23 mouse cellular contexts compared by ENCODE assay signal in the genomic region with DNA sequence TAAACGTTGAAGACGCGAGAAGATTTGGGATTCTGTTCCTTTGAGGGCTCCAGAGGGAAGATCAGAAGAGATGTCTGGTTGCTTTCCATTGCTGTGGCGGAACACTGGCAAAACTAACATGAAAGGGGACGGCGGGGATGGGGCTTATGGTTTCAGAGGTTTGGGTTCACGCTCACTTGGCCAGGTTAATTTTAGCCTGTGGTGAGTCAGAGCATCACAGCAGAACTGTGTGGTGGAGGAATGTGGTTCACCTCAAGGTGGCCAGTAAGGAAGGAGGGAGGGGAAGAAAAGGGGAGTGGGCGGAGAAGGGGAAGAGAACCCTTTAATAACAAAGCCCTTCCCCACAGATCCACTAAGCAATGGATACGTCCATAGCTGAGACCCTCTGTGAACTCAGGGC.
A peak's percentile ranks its signal among the peaks of the same experiment; 100 is the strongest.
DNase-seq lines count a peak whose midpoint lies in the region; ATAC-seq and TF ChIP-seq lines count a peak whose summit lies in the region.
"Had no signal": no experiment of that assay in that cellular context is flagged by ENCODE, and none has a peak within 500 bp of the region (broad histone marks: within the 10 kb centered on the region; RNA-seq: fewer than 3 reads in every experiment).

No protein-coding gene starts in this region.

- H3K4me3 ChIP-seq in CH12.LX (replicated peaks in 1 of 3; ENCODE audit: low read depth in 2 of 3, low read length in 2 of 3, poor library complexity in 1 of 3) = no peak overlapping the region
- H3K4me3 ChIP-seq: embryonic facial prominence, embryonic 10.5 days; embryonic facial prominence, embryonic 12.5 days; erythroblast, embryonic 14.5 days; forebrain, embryonic 10.5 days; forebrain, embryonic 12.5 days had no signal

- 0 out of 2 replicates have a peak, but pooled peaks have one; percentile 27 for ATAC-seq in granulocyte monocyte progenitor cell, adult 5-6 weeks (replicated peaks; ENCODE audit: poor library complexity, severe bottlenecking)
- no peak for ATAC-seq in erythroblast, adult 5-6 weeks (replicated peaks; ENCODE audit: low FRiP score, poor library complexity, severe bottlenecking)
- ATAC-seq: CD4-positive, CD25-positive, alpha-beta regulatory T cell, adult 4 months; forebrain, embryonic 14.5 days; forebrain, embryonic 16.5 days had no signal

- H3K27ac ChIP-seq in CH12.LX (ENCODE audit: insufficient read depth, low read depth) = no peak overlapping the region
- H3K27ac ChIP-seq: embryonic facial prominence, embryonic 10.5 days; embryonic facial prominence, embryonic 12.5 days; forebrain, embryonic 10.5 days; forebrain, embryonic 12.5 days had no signal

- H3K4me1 ChIP-seq in CH12.LX (ENCODE audit: control insufficient read depth in 1 of 2, insufficient read depth in 2 of 2) = peaks cover 5 to 12% of the 10 kb centered on the region in 2 experiments

- no peak for TF ChIP-seq RAD21 in CH12.LX (IDR thresholded peaks at IDR 0.05; ENCODE audit: low read depth, low read length)

- dilution Hi-C loops in CH12.LX (cut with MboI; ENCODE audit: extremely low pct_ligation_motif_present, extremely low pct_unique_long_range_greater_than_20kb, low sequenced_read_pairs) = no loop called here

- TF ChIP-seq CTCF in CH12.LX (conservative IDR thresholded peaks at IDR 0.05 in 1 of 2, IDR thresholded peaks at IDR 0.05 in 1 of 2; ENCODE audit: low read depth in 2 of 2, low read length in 2 of 2) = no peak

- in situ Hi-C loops in CH12.LX (cut with MboI; ENCODE audit: low pct_ligation_motif_present, low pct_unique_long_range_greater_than_20kb, low sequenced_read_pairs) = no loop called here

- no peaks in the 10 kb centered on the region for H3K36me3 ChIP-seq in CH12.LX (replicated peaks in 1 of 2; ENCODE audit: control insufficient read depth in 1 of 2, insufficient read depth in 1 of 2, low read length in 1 of 2)
- no peaks in the 10 kb centered on the region for H3K36me3 ChIP-seq in splenic B cell, adult 2 months (ENCODE audit: control insufficient read depth, insufficient read depth, low read length, poor library complexity, severe bottlenecking)
- H3K36me3 ChIP-seq: embryonic facial prominence, embryonic 10.5 days; embryonic facial prominence, embryonic 12.5 days; forebrain, embryonic 10.5 days; forebrain, embryonic 12.5 days had no signal

- H3K9me3 ChIP-seq in CH12.LX (replicated peaks; ENCODE audit: low read length) = peaks cover 14% of the 10 kb centered on the region
- H3K9me3 ChIP-seq: embryonic facial prominence, embryonic 12.5 days had no signal

- peak; percentile 60 for DNase-seq in 416B (ENCODE audit: low read depth)
- peak; percentile 40 for DNase-seq in CH12.LX (ENCODE audit: extremely low read depth)
- peak; percentile 41 for DNase-seq in splenic B cell, adult 2 months (ENCODE audit: low read depth, low spot score)
- DNase-seq in neural tube, embryonic 10.5 days (ENCODE audit: extremely low spot score, low spot score) = no peak
- DNase-seq in kidney, adult 18-20 months = no peak
- DNase-seq: adrenal gland, adult 2 months; adrenal gland, postnatal 14 days; adrenal gland, postnatal 36 days; cerebellum, adult 11-12 months; cerebellum, adult 8-10 months; cerebellum, adult 9-11 months; cerebellum, postnatal 14 days; cerebellum, postnatal 36 days had no signal

- H3K79me2 ChIP-seq in CH12.LX (replicated peaks; ENCODE audit: control insufficient read depth, extremely low read depth, insufficient read depth, poor library complexity, severe bottlenecking) = no peaks in the 10 kb centered on the region

- H3K9ac ChIP-seq in CH12.LX (ENCODE audit: insufficient read depth, low read depth) = no peak overlapping the region
- H3K9ac ChIP-seq: embryonic facial prominence, embryonic 12.5 days; forebrain, embryonic 12.5 days had no signal

- TF ChIP-seq POLR2A in CH12.LX (IDR thresholded peaks at IDR 0.05; ENCODE audit: low read depth, low read length) = no peak

- no peak overlapping the region for H3K4me2 ChIP-seq in CH12.LX (ENCODE audit: insufficient read depth, low read depth, poor library complexity, severe bottlenecking)
- H3K4me2 ChIP-seq: embryonic facial prominence, embryonic 12.5 days; forebrain, embryonic 12.5 days had no signal

- H3K27me3 ChIP-seq in CH12.LX (replicated peaks) = peaks cover 31% of the 10 kb centered on the region
- H3K27me3 ChIP-seq in splenic B cell, adult 2 months (ENCODE audit: control insufficient read depth, insufficient read depth, low read length, poor library complexity, severe bottlenecking) = no peaks in the 10 kb centered on the region

- TF ChIP-seq EP300 in CH12.LX (IDR thresholded peaks at IDR 0.05; ENCODE audit: low read length) = no peak

TF ChIP-seq in CH12.LX, 34 proteins besides CTCF, POLR2A, EP300 and RAD21:
- TF ChIP-seq MEF2A (IDR thresholded peaks at IDR 0.05; ENCODE audit: borderline replicate concordance, low read depth, low read length) (peak; percentile 73), MAFK (IDR thresholded peaks at IDR 0.05; ENCODE audit: insufficient replicate concordance, low read length) (peak; percentile 82), TCF12 (IDR thresholded peaks at IDR 0.05; ENCODE audit: low read depth, low read length) (no peak), BHLHE40 (IDR thresholded peaks at IDR 0.05; ENCODE audit: low read depth, low read length) (peak; percentile 50; the same call in 1 of the 2 replicates)
TF ChIP-seq in CH12.LX: peak in this region for 3.

Comparison
In these comparisons a context has a peak if more than half of its experiments do, and no peak if none do; other contexts are left out.
1. DNase-seq: peak in 416B (single experiment), CH12.LX (single experiment) and splenic B cell, adult 2 months (single experiment); none in neural tube, embryonic 10.5 days (single experiment) and kidney, adult 18-20 months (single experiment).